Mouse (Mus musculus) liver (tissue): ENCODE data around the gene Ctu1.
"Not testable (repeated sequence)": the region's sequence is repeated elsewhere in the genome, so short reads cannot be mapped to it uniquely, and the experiment has no call there.

Experiments
- DNase-seq: peaks from one replicate; pipeline ENCODE4 v3.0.0-alpha.2; 2020; ENCODE audit warnings: mixed read lengths

Gene Ctu1

GRCm38 (mm10) chr7:43682511-43682910, 10.7 kb downstream of the Ctu1 start:
- not testable (repeated sequence) for DNase-seq

- no peak for DNase-seq
Measured at GRCm38 (mm10) chr7:43685088-43685487, 13.3 kb downstream of the Ctu1 start.

GRCm38 (mm10) chr7:43690118-43690517, 18.3 kb downstream of the Ctu1 start, which contains the start of gene Klk14:
Klk14 (plus strand) TSS chr7:43690418.
- DNase-seq = no peak

- DNase-seq = no peak
Measured at GRCm38 (mm10) chr7:43710031-43710430, 38.2 kb downstream of the Ctu1 start.

- DNase-seq = no peak
Measured at GRCm38 (mm10) chr7:43712267-43712666, 40.5 kb downstream of the Ctu1 start, which contains the start of gene Klk13. Klk13 (plus strand) TSS chr7:43712567.

- DNase-seq = no peak
Measured at GRCm38 (mm10) chr7:43712917-43713316, 41.1 kb downstream of the Ctu1 start.

- no peak for DNase-seq
Measured at GRCm38 (mm10) chr7:43713741-43714351, 42.0 kb downstream of the Ctu1 start.
